16 mouse cellular contexts compared by ENCODE assay signal in the genomic region with DNA sequence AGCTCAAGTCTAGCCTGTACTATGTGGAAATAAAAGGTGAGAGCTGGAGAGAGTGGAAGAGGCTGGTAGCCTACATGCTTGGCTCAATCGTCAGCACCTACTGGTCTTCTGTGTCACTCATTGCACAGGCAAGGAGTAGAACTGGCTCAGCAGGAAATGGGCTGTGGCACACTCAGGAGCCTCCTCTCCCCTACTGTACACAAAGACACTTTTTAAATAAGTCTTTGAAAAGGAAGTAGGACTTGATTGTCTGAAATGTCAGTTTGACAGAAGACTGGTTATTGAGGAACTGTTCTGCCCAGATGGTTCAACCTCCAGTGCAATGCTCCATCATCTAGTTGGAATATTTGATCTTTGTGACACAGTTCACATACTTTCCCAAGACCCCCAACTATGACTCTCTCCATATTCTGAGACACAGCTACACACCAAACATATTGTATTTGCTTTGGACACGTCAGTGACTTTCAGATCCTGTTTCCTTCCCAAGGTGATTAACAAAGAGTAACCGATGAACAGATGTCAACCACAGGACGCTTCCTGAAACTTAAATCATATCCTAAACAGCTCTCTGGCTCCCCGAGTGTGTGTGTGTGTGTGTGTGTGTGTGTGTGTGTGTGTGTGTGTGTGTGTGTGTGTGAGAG. TPM values are rescaled to one million over a fixed set of nuclear protein-coding genes. Genes with fewer than 3 reads are reported as not detected.
A peak's percentile ranks its signal among the peaks of the same experiment; 100 is the strongest.
DNase-seq lines count a peak whose midpoint lies in the region; ATAC-seq and TF ChIP-seq lines count a peak whose summit lies in the region.
"Had no signal": no experiment of that assay in that cellular context is flagged by ENCODE, and none has a peak within 500 bp of the region (broad histone marks: within the 10 kb centered on the region; RNA-seq: fewer than 3 reads in every experiment).

No protein-coding gene starts in this region.

- no peak for TF ChIP-seq POLR2A in bone marrow macrophage, adult 2 months (IDR thresholded peaks at IDR 0.05; ENCODE audit: borderline replicate concordance, low read depth, low read length)

- no peaks in the 10 kb centered on the region for H3K36me3 ChIP-seq in forebrain, embryonic 16.5 days (ENCODE audit: control insufficient read depth, insufficient read depth)
- H3K36me3 ChIP-seq: limb, embryonic 15.5 days; midbrain, embryonic 13.5 days had no signal

- H3K9me3 ChIP-seq in forebrain, embryonic 16.5 days (ENCODE audit: control insufficient read depth, low read length), result no peaks in the 10 kb centered on the region
- H3K9me3 ChIP-seq: limb, embryonic 15.5 days; midbrain, embryonic 13.5 days had no signal

- peak overlapping the region; percentile 12; the same call in 1 of the 2 replicates for H3K27ac ChIP-seq in bone marrow macrophage, adult 2 months (ENCODE audit: insufficient read depth, low read depth, low read length)
- H3K27ac ChIP-seq in forebrain, embryonic 16.5 days (ENCODE audit: low read length), result no peak overlapping the region
- H3K27ac ChIP-seq: midbrain, embryonic 13.5 days had no signal

- no peak overlapping the region for H3K4me2 ChIP-seq in forebrain, embryonic 16.5 days (ENCODE audit: low read length)
- H3K4me2 ChIP-seq: limb, embryonic 15.5 days; midbrain, embryonic 13.5 days had no signal

- ATAC-seq in forebrain, embryonic 16.5 days, result no peak
- ATAC-seq: hindbrain, embryonic 16.5 days; midbrain, embryonic 13.5 days had no signal

- no peak overlapping the region for H3K4me3 ChIP-seq in bone marrow macrophage, adult 2 months (ENCODE audit: insufficient read depth, low read length)
- H3K4me3 ChIP-seq in forebrain, embryonic 16.5 days (replicated peaks; ENCODE audit: low read length), result no peak overlapping the region
- H3K4me3 ChIP-seq: limb, embryonic 15.5 days; midbrain, embryonic 13.5 days had no signal

- DNase-seq in spleen, adult 12 weeks (ENCODE audit: low spot score), result peak; percentile 11
- no peak for DNase-seq in spleen, postnatal 4 days (ENCODE audit: low spot score in 2 of 2)
- peak; percentile 63 for DNase-seq in lung, postnatal 36 days
- DNase-seq in thymus, postnatal 0 days (ENCODE audit: low spot score), result peak; percentile 63
- DNase-seq in kidney, postnatal 36 days, result no peak
- no peak for DNase-seq in gastrocnemius, adult 18-20 months (ENCODE audit: low spot score)
- DNase-seq: adrenal gland, postnatal 10 days; cerebellum, adult 9-11 months; gastrocnemius, postnatal 25 days had no signal

- 79% methylated on average over 5 of the region's 5 CpGs for WGBS in forebrain, embryonic 16.5 days

- peaks cover 15% of the 10 kb centered on the region for H3K4me1 ChIP-seq in bone marrow macrophage, adult 2 months (ENCODE audit: control insufficient read depth, insufficient read depth, low read length)
- H3K4me1 ChIP-seq in forebrain, embryonic 16.5 days (replicated peaks; ENCODE audit: control insufficient read depth, insufficient read depth, low read length), result no peaks in the 10 kb centered on the region
- H3K4me1 ChIP-seq: midbrain, embryonic 13.5 days had no signal

- no peak overlapping the region for H3K9ac ChIP-seq in forebrain, embryonic 16.5 days (replicated peaks; ENCODE audit: low read depth, low read length)
- H3K9ac ChIP-seq: limb, embryonic 15.5 days; midbrain, embryonic 13.5 days had no signal

- H3K27me3 ChIP-seq in forebrain, embryonic 16.5 days (replicated peaks; ENCODE audit: control insufficient read depth, insufficient read depth, low read length), result no peaks in the 10 kb centered on the region
- H3K27me3 ChIP-seq: limb, embryonic 15.5 days; midbrain, embryonic 13.5 days had no signal

- no peak for TF ChIP-seq CTCF in bone marrow macrophage, adult 2 months (IDR thresholded peaks at IDR 0.05; ENCODE audit: low read depth, low read length)

RNA-seq across cellular contexts. Expression of gene Gm43552, which starts 22.1 kb away (rescaled TPM):
- not detected in 2 replicates for polyA plus RNA-seq in bone marrow macrophage, adult 2 months (2012; ENCODE audit: insufficient read depth, insufficient read length, missing spikeins)
- 0.72 and 1.3 TPM in 2 replicates for polyA plus RNA-seq in thymus, postnatal 0 days (2015; fragmentation: Nextera tagmentation; extraction: Ambion mirVana)
- polyA plus RNA-seq in forebrain, embryonic 16.5 days (2015; fragmentation: Nextera tagmentation; extraction: Ambion mirVana), result not detected in 2 replicates
- not detected for total RNA-seq in gastrocnemius, adult 18-20 months (2021)
- total RNA-seq: adrenal gland, postnatal 10 days; layer of hippocampus, postnatal 14 days; MEL had no signal
- polyA plus RNA-seq: hindbrain, embryonic 16.5 days; limb, embryonic 15.5 days; midbrain, embryonic 13.5 days had no signal

RNA-seq across cellular contexts. Expression of gene Smim14, which starts 22.2 kb away (rescaled TPM):
- polyA plus RNA-seq in bone marrow macrophage, adult 2 months (2012; ENCODE audit: insufficient read depth, insufficient read length, missing spikeins), result 232 and 266 TPM in 2 replicates
- 218 and 226 TPM in 2 replicates for polyA plus RNA-seq in thymus, postnatal 0 days (2015; fragmentation: Nextera tagmentation; extraction: Ambion mirVana)
- polyA plus RNA-seq in forebrain, embryonic 16.5 days (2015; fragmentation: Nextera tagmentation; extraction: Ambion mirVana), result 174 and 198 TPM in 2 replicates
- 10 to 100 TPM; 29.6 to 39.0 TPM for total RNA-seq in gastrocnemius, adult 18-20 months (2021)

RNA-seq across cellular contexts. Expression of gene Ube2k, which starts 22.3 kb away (rescaled TPM):
- 127 and 130 TPM in 2 replicates for polyA plus RNA-seq in bone marrow macrophage, adult 2 months (2012; ENCODE audit: insufficient read depth, insufficient read length, missing spikeins)
- polyA plus RNA-seq in thymus, postnatal 0 days (2015; fragmentation: Nextera tagmentation; extraction: Ambion mirVana), result 157 and 164 TPM in 2 replicates
- polyA plus RNA-seq in forebrain, embryonic 16.5 days (2015; fragmentation: Nextera tagmentation; extraction: Ambion mirVana), result 188 and 191 TPM in 2 replicates
- total RNA-seq in gastrocnemius, adult 18-20 months (2021), result 10 to 100 TPM; 61.4 to 72.0 TPM

Comparison
In these comparisons a context has a peak if more than half of its experiments do, and no peak if none do; other contexts are left out.
1. DNase-seq: peak in spleen, adult 12 weeks (single experiment), lung, postnatal 36 days (single experiment) and thymus, postnatal 0 days (single experiment); none in spleen, postnatal 4 days (0 of 2), kidney, postnatal 36 days (0 of 2) and gastrocnemius, adult 18-20 months (single experiment).